Mouse (Mus musculus): ENCODE measurements at regions not wholly inside any gene's neighbourhood (a gene's known extent, or its start where the extent isn't known, plus 50 kb on each side); places are given as distances from the start of the nearest gene placed in this dataset.

DNA sequence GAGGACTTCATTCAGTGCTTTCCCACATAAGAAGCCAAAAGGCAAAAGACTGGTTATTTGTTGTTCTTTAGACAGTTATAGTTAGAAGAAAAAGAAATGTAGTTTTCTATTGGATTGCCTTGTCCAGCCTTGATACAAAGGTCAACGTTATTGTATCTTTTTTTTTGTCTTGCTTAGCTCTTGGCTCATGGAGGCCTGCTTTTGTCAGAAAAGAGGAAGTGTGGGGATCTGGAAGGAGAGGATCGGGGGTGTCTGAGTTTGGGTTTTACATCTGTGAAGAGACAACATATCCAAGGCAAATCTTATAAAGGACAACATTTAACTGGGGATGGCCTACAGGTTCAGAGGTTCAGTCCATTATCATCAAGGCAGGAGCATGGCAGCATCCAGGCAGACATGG lies 185.3 kb downstream of the Atxn7l3b start:
- TF ChIP-seq ZNF384 (IDR thresholded peaks at IDR 0.05; ENCODE audit: low read depth, low read length) (no peak), CHD2 (IDR thresholded peaks at IDR 0.05; ENCODE audit: low read depth, low read length) (no peak), ZC3H11A (IDR thresholded peaks at IDR 0.05; ENCODE audit: borderline replicate concordance, low read depth, low read length) (no peak), HCFC1 (IDR thresholded peaks at IDR 0.05; ENCODE audit: borderline replicate concordance, insufficient read depth, low read length) (no peak)

Measured in ES-E14 (cell line).